Mouse (Mus musculus) embryo, embryonic 10 days (tissue): ENCODE data around the gene Tenm2.

Source experiments
- DNase-seq: peaks from one replicate; pipeline ENCODE4 v3.0.0-alpha.2; 2015; ENCODE audit warnings: low spot score

Tenm2 gene

GRCm38 (mm10) chr11:36272149-36272548 is 963.6 kb downstream of the Tenm2 start:
- DNase-seq: no peak

- no peak for DNase-seq
These were observed 965.8 kb downstream of the Tenm2 start for GRCm38 (mm10) chr11:36269945-36270344.

- DNase-seq: no peak
These were observed 970.8 kb downstream of the Tenm2 start for GRCm38 (mm10) chr11:36264776-36265466.

- DNase-seq: peak; percentile 31
These were observed 971.9 kb downstream of the Tenm2 start for GRCm38 (mm10) chr11:36263840-36264239.

- no peak for DNase-seq
These were observed 978.6 kb downstream of the Tenm2 start for GRCm38 (mm10) chr11:36257187-36257586.

GRCm38 (mm10) chr11:36256747-36257146 is 979.0 kb downstream of the Tenm2 start:
- DNase-seq: no peak

- no peak for DNase-seq
These were observed 981.7 kb downstream of the Tenm2 start for GRCm38 (mm10) chr11:36254019-36254418.

- no peak for DNase-seq
These were observed 985.7 kb downstream of the Tenm2 start for GRCm38 (mm10) chr11:36250111-36250510.

- no peak for DNase-seq
These were observed 989.6 kb downstream of the Tenm2 start for GRCm38 (mm10) chr11:36246152-36246551.

GRCm38 (mm10) chr11:36244491-36244882 is 991.3 kb downstream of the Tenm2 start:
- DNase-seq: no peak

- no peak for DNase-seq
These were observed 991.8 kb downstream of the Tenm2 start for GRCm38 (mm10) chr11:36243747-36244490.

GRCm38 (mm10) chr11:36238890-36239289 is 996.9 kb downstream of the Tenm2 start:
- no peak for DNase-seq

- no peak for DNase-seq
These were observed 1007.1 kb downstream of the Tenm2 start for GRCm38 (mm10) chr11:36228654-36229053.

GRCm38 (mm10) chr11:36228196-36228595 is 1007.6 kb downstream of the Tenm2 start:
- no peak for DNase-seq

- peak; percentile 51 for DNase-seq
These were observed 1009.7 kb downstream of the Tenm2 start for GRCm38 (mm10) chr11:36226061-36226460.

- no peak for DNase-seq
These were observed 1011.9 kb downstream of the Tenm2 start for GRCm38 (mm10) chr11:36223716-36224439.

- DNase-seq: no peak
These were observed 1013.7 kb downstream of the Tenm2 start for GRCm38 (mm10) chr11:36222071-36222470.

- DNase-seq: peak; percentile 97
These were observed 1014.3 kb downstream of the Tenm2 start for GRCm38 (mm10) chr11:36221271-36221975.

GRCm38 (mm10) chr11:36220651-36221050 is 1015.1 kb downstream of the Tenm2 start:
- DNase-seq: peak; percentile 44

GRCm38 (mm10) chr11:36219586-36219985 is 1016.2 kb downstream of the Tenm2 start:
- DNase-seq: no peak

- DNase-seq: no peak
These were observed 1021.2 kb downstream of the Tenm2 start for GRCm38 (mm10) chr11:36214589-36214988.

- no peak for DNase-seq
These were observed 1031.4 kb downstream of the Tenm2 start for GRCm38 (mm10) chr11:36204381-36204780.
